Mouse (Mus musculus) mouse trophoblast stem cell (cell line): Measurements from ENCODE around the gene Nipsnap3a.

Experiments
- in situ Hi-C, 2 experiments: fragments of 300-500 bp; cut with MseI, MboI; formaldehyde crosslinking; loops; 2 replicates in 1 of 2; 3 replicates in 1 of 2; pipeline ENCODE4 v1.15.1; 2025

The Nipsnap3a gene

GRCm38 (mm10) chr4:52989248-52989647 is at the start of gene Nipsnap3a:
TSS of gene Nipsnap3a (plus strand) at chr4:52989272.
- in situ Hi-C loops, result no loop called here

GRCm38 (mm10) chr4:52946665-52947064 is 42.4 kb upstream of the Nipsnap3a start:
- in situ Hi-C loops, result no loop called here

DNA sequence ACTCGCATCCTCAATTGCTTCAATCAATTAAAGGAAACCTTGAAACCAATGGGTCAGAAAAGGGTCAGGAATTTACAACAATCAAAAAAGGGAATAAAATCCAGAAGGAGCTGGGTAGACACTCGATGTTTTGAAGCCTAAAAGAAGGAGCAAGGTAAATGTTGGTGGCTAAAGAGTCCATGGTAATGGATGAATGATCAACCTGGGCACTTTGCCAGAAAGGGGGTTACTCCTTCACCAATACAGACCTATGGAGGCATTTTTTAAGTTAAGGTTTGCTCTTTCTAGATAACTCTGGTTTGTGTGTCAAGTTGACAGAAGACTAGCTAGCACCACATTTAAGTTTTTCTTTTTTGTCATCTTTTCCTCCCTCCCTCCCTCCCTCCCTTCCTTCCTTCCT is 40.1 kb upstream of the Nipsnap3a start:
- in situ Hi-C loops, result no loop called here

GRCm38 (mm10) chr4:52958693-52959092 is 30.4 kb upstream of the Nipsnap3a start:
- in situ Hi-C loops, result no loop called here

- in situ Hi-C loops, result no loop called here
Measured at GRCm38 (mm10) chr4:52964247-52964646, 24.8 kb upstream of the Nipsnap3a start, which contains the start of gene Olfr270. TSS of gene Olfr270 (plus strand) at chr4:52964547.

- in situ Hi-C loops, result no loop called here
Measured at GRCm38 (mm10) chr4:52985216-52985615, 3.9 kb upstream of the Nipsnap3a start.

- in situ Hi-C loops, result no loop called here
Measured at GRCm38 (mm10) chr4:52986266-52986665, 2.8 kb upstream of the Nipsnap3a start.

DNA sequence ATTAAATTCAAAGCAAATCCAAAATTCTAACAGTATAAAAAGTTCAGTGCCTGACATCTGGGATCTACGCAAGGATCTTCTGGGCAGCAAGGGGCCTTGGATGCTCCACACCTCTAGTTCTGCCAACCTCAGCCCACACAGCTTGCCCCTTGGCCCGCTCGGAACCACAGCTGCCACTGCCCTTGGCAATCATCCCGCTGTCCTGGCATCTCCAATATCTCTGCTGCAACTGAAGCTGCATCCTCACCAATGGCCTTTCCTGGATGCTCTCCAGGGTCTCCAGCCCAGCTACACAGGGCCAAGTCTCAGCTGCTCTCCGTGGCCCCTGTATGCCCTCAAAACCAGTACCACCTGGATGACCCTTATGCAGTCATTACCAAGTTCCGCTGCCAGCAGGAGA is 10.4 kb downstream of the Nipsnap3a start:
- in situ Hi-C loops, result no loop called here

- in situ Hi-C loops, result no loop called here
Measured at GRCm38 (mm10) chr4:53000154-53000553, 11.1 kb downstream of the Nipsnap3a start.

GRCm38 (mm10) chr4:53009183-53009582 is 20.1 kb downstream of the Nipsnap3a start:
- in situ Hi-C loops, result no loop called here

DNA sequence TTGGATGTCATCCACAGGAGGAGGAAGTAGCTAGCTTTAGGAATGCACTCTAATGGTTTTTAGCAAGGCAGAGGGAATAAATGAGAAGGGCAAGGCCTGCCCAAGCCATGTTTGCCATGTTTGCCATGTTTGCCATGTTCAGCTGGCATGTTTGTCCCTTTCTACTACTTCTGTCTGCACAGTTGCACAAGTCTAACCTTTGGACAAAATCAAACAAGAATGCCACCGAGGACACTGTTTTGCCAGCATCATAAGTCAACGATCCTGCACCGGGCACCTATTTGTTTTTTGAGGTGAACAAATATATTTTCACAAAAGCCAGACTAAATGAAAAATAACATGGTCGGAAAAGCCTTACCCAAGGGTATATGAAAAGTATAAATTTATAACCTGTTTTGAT is 20.8 kb downstream of the Nipsnap3a start:
- in situ Hi-C loops, result no loop called here

- in situ Hi-C loops, result no loop called here
Measured at GRCm38 (mm10) chr4:53011732-53012361, 22.8 kb downstream of the Nipsnap3a start, which contains the start of gene Nipsnap3b. TSS of gene Nipsnap3b (plus strand) at chr4:53011880.

DNA sequence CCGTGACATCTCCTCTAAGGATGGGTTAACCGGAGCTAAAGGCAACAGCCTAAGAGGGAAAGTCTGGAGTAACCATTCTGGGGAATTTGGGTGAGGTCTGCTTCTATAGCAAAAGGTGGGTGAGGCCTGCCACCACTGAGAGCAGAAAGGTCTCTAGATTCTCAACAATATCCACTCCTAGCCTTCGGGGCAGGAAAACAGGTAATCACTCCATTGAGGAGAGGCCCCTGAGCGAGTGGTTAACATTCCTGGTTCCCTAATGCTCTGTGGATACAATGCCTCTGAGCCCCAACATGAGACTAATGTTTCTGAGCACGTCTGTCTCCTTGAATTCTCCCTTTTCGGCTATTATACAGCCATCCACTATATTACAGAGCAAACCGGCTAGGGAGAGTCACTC is 25.3 kb downstream of the Nipsnap3a start:
- in situ Hi-C loops, result no loop called here

DNA sequence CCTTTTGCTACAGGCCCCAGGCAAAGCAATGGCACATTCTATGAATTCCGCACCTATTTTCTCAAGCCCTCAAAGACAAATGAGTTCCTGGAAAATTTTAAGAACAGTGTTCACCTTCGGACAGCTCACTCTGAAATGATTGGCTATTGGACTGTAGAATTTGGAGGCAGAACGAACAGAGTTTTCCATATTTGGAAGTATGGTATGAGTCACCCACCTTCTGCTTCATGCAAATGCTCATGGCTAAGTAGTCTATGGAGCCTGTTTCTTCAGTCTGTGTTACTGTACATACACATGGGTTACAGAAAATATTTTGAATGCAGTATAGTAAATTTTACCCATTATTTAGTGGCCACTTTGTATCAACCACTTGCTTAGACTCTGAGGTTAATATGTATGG is 26.0 kb downstream of the Nipsnap3a start:
- in situ Hi-C loops, result no loop called here

DNA sequence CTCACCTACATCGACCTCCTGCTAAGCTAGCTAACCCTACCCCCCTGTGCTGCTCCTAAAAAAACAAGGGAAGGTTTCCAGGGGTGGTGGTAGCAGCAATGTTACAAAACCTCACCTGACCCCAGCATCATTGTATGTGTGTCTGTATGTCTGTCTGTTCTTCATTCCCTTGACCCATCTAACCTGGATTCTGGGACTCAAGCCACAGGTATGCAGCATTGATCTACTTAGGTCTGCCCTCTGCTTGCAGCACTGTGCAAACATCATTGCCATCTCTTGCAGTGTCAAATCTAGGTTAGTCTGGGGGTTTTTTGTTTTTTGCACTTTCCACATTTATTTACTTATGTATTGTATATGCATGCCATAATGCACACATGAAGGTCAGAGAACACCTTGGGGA is 29.3 kb downstream of the Nipsnap3a start:
- in situ Hi-C loops, result no loop called here

DNA sequence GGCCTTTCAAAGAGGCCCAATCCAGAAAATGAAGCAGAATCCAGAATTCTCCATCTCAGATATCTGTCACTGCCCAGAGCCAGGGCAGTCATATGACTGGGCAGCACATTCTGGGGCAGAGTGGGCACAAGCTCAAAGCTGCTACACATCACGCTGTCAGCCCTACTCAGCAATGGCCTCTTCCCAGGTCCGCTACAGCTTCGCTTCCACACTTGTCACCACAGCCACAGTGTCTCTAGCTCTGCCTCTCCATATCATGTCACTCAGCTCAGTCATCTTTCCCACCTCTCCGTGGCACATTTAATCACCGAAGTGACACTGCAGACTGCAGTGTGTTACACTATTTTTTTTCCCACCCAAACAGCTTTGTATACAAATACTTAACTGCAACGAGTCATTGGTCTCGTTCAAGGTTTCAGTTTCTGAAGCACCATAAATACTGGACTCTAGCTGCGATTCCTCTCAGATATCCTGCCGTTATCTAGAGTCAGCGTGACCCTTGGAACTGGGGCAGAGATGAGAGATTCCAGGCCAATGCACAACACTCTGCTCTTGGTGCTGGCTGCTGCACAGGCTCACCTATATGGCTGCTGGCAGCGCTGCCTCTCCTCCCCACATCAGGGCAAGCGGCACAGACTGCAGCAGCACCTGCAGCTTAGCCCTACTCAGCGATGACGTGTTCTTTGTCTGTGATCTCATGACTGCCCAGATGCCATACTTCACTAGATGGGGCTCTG is 34.3 kb downstream of the Nipsnap3a start:
- in situ Hi-C loops, result no loop called here

GRCm38 (mm10) chr4:53024397-53024796 is 35.3 kb downstream of the Nipsnap3a start:
- in situ Hi-C loops, result no loop called here

DNA sequence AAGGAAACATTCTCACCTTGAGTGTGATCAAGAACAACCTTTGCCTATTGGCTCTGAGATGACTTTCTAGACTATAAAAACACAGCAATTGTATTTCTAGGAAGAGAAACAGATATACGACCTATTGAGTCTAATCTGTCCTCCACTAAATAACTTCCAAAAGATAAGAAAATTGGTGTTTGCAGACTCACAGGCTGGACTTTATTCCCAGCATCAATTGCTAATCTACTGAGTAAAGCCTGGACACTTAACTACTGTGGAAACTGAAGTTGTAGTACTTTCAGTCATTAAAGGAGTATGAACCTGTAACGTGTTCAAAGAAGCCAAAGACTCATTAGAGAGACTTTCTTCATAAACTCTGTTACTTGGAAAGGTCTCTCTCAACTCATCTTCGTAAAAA is 38.7 kb downstream of the Nipsnap3a start:
- in situ Hi-C loops, result no loop called here

DNA sequence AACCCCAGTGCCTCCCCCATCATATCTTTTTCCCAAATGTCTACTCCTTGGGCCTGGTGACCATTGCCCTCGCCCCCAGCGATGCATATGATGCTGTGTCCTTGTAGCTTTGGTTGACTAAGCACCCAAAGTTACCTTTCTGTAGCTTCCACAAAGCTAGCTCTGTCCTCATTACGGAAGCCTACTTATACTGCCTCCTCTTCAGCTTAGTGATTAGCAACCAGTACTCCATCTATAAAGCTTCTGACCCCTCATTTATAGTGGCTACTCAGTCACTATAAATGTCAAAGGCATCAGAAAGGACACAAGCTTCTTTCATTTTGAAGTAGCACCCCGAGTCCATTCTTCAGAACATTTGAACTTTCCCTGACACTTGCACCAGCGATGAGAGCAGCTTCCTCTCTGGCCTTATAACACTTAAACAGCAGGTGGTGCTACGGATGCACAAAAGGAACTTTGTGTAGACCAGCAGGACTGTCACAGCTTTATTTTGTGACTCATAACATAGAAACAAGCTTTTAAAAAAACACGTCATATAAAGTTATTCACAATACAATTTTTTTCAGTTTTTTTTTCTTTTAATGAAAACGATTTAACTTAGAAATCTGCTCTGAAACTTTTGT is 41.4 kb downstream of the Nipsnap3a start:
- in situ Hi-C loops, result no loop called here

DNA sequence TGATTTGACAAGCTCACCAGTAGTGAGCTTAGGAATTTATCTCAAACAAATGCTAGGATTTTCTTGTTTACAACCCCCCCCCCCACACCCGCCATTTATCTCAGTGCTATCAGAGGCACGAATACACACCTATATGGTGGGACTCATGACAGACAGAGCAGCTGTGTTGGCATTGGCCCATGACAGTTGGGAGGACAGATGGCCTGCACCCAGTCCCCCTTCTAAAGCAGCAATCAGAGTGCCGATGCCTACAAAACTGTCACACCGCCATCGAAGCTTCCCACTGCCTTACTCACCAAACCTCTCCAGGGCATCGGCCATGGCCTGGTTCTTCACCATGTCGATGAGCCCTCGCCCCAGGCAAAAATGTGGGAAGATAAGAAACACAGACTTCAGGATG is 54.7 kb downstream of the Nipsnap3a start:
- in situ Hi-C loops, result no loop called here

GRCm38 (mm10) chr4:53045807-53046206 is 56.7 kb downstream of the Nipsnap3a start:
- in situ Hi-C loops, result no loop called here

GRCm38 (mm10) chr4:53046238-53047022 is 57.4 kb downstream of the Nipsnap3a start:
- in situ Hi-C loops, result no loop called here
